Mouse (Mus musculus) cortical plate, adult 2 months (tissue): ENCODE measurements around the gene Depp1. TPM values are rescaled to one million over a fixed set of nuclear protein-coding genes. Genes with fewer than 3 reads are reported as not detected.
A peak's percentile ranks its signal among the peaks of the same experiment; 100 is the strongest.
"Not testable (repeated sequence)": the region's sequence is repeated elsewhere in the genome, so short reads cannot be mapped to it uniquely, and the experiment has no call there.

Source experiments
- H3K27ac ChIP-seq: fragments of 200-500 bp; 2 replicates; pipeline ENCODE4 v1.5.1; 2012; ENCODE audit warnings: low read length, control low read depth, inconsistent platforms; ENCODE audit not compliant: insufficient read depth
- H3K4me1 ChIP-seq: fragments of 200-500 bp; 2 replicates; pipeline ENCODE4 v1.6.1; 2011; ENCODE audit warnings: low read length; ENCODE audit not compliant: control insufficient read depth, insufficient read depth
- H3K4me3 ChIP-seq: fragments of 200-500 bp; 2 replicates; pipeline ENCODE4 v1.5.1; 2011; ENCODE audit warnings: mild to moderate bottlenecking, low read length, control low read depth; ENCODE audit not compliant: insufficient read depth
- CTCF ChIP-seq: fragments of 200-500 bp; IDR thresholded peaks from 2 replicates; pipeline ENCODE4 v1.5.1; 2011; ENCODE audit warnings: mild to moderate bottlenecking, control low read depth, low read length; ENCODE audit not compliant: insufficient read depth; ENCODE audit errors: extremely low read depth
- POLR2A ChIP-seq: fragments of 200-500 bp; IDR thresholded peaks from 2 replicates; pipeline ENCODE4 v1.6.1; 2011; ENCODE audit warnings: mild to moderate bottlenecking, low read length, control low read depth; ENCODE audit not compliant: insufficient read depth; ENCODE audit errors: extremely low read depth
- polyA plus RNA-seq: library from polyadenylated mRNA; depleted of rRNA; stranded (reverse); fragments of >200 nt; gene quantifications from 2 replicates; pipeline ENCODE4 v1.2.3, GENCODE M21; 2012; rRNA removed

Depp1 gene
- polyA plus RNA-seq = 1.6 and 2.1 TPM in 2 replicates

- Histone ChIP-seq H3K27ac (no peak within 1 kb of the TSS), H3K4me3 (no peak within 1 kb of the TSS), H3K4me1 (no peaks in the 10 kb centered on the region)
- TF ChIP-seq CTCF (no peak), POLR2A (no peak)
Measured at GRCm38 (mm10) chr6:116650406-116650805, at the start of gene Depp1. Gene Depp1, plus strand, starts transcription at chr6:116650609.

GRCm38 (mm10) chr6:116600969-116601368 is 49.4 kb upstream of the Depp1 start:
- not testable (repeated sequence) for H3K27ac ChIP-seq, H3K4me1 ChIP-seq, H3K4me3 ChIP-seq

GRCm38 (mm10) chr6:116607230-116607629 is 43.2 kb upstream of the Depp1 start:
- TF ChIP-seq CTCF (no peak), POLR2A (no peak)
- Histone ChIP-seq H3K4me1 (no peaks in the 10 kb centered on the region), H3K27ac (no peak overlapping the region), H3K4me3 (no peak overlapping the region)

DNA sequence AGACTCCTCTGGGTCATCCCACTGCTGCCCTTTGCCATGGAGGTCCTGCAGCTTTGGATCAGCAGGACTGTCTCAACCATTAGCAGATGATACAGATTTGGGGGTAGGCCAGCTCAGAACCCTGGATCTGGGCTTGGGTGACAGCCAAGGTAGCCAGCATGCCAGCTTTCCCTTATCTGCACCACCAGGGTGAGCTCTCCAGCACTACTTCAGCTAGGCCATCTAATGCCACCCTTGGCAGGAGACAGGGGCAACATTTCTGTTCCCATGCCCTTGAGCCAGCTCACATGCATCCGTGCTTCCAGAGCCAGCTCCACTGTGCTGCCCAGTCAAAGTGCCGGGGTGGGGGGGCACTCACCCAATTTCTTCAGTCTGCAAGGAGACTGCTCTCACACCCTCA is 34.7 kb upstream of the Depp1 start:
- TF ChIP-seq CTCF (no peak), POLR2A (no peak)
- no peak overlapping the region for H3K27ac ChIP-seq
- no peaks in the 10 kb centered on the region for H3K4me1 ChIP-seq
- no peak overlapping the region for H3K4me3 ChIP-seq

DNA sequence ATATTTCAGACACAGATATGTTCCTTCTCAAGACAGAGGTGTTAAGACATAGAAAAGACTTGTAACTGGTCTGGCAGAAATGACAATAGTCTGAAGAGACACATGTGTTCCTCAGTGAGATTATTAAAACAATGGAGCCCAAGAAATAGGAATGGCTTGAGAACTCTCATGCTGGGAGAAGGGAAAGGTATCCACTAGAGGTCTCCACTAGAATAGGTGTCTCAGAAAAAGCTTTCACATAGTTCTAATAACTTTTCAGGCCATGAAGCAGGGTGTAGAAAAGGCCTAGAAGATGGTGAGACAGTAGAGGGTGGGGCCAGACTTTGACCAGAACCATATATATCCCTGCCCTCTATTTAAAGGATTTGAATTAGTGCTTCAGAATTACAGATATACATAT is 32.3 kb upstream of the Depp1 start:
- TF ChIP-seq POLR2A (no peak), CTCF (no peak)
- Histone ChIP-seq H3K4me1 (no peaks in the 10 kb centered on the region), H3K4me3 (no peak overlapping the region), H3K27ac (no peak overlapping the region)

GRCm38 (mm10) chr6:116621318-116622023 is 28.9 kb upstream of the Depp1 start:
- Histone ChIP-seq H3K4me1 (no peaks in the 10 kb centered on the region), H3K27ac (no peak overlapping the region), H3K4me3 (no peak overlapping the region)
- TF ChIP-seq POLR2A = no peak
- no peak for TF ChIP-seq CTCF

GRCm38 (mm10) chr6:116626417-116626816 is 24.0 kb upstream of the Depp1 start:
- H3K4me3 ChIP-seq, H3K4me1 ChIP-seq, H3K27ac ChIP-seq: not testable (repeated sequence)

DNA sequence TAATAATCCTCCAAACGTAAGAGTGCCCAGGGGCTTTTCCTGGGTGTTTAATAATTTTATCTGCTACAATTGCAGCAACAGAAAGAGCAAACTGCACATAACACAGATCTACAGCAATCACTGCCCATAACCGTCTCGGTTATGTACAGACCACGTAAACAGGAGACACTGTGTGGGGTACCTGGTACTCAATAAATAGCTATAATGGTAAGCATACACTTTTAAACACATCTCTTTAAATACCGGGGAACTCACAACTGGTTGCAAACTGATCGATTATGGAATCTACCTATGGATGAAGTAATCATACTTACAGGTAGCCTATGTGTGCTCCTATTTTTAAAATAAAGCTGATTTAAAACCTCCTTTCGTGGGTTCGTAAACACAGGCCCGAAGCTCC is 22.3 kb upstream of the Depp1 start:
- peaks cover 3% of the 10 kb centered on the region for H3K4me1 ChIP-seq
- TF ChIP-seq CTCF = no peak
- no peak for TF ChIP-seq POLR2A
- peak overlapping the region; percentile 34 for H3K27ac ChIP-seq
- H3K4me3 ChIP-seq = peak overlapping the region; percentile 99

- TF ChIP-seq POLR2A (peak; percentile 23; the same call in 1 of the 2 replicates), CTCF (no peak)
- peak within 1 kb of the TSS; percentile 34 for H3K27ac ChIP-seq
- peak within 1 kb of the TSS; percentile 99 for H3K4me3 ChIP-seq
- H3K4me1 ChIP-seq = peaks cover 3% of the 10 kb centered on the region
Measured at GRCm38 (mm10) chr6:116628539-116629171, 21.8 kb upstream of the Depp1 start, which contains the start of gene Zfp422. Gene Zfp422, minus strand, starts transcription at chr6:116628999.

GRCm38 (mm10) chr6:116629766-116630165 is 20.6 kb upstream of the Depp1 start:
- H3K4me1 ChIP-seq = peaks cover 3% of the 10 kb centered on the region
- no peak overlapping the region for H3K27ac ChIP-seq
- TF ChIP-seq CTCF (no peak), POLR2A (no peak)
- H3K4me3 ChIP-seq = no peak overlapping the region
